Mouse (Mus musculus): ENCODE measurements around the gene Cd99l2.
A peak's percentile ranks its signal among the peaks of the same experiment; 100 is the strongest.

Cd99l2 gene

GRCm38 (mm10) chrX:71468639-71469295, 23.9 kb downstream of the Cd99l2 start:
- no peak for DNase-seq (ENCODE audit: low read depth, low spot score)

- DNase-seq (ENCODE audit: low read depth, low spot score), result no peak
Measured at GRCm38 (mm10) chrX:71467491-71467890, 25.2 kb downstream of the Cd99l2 start.

DNA sequence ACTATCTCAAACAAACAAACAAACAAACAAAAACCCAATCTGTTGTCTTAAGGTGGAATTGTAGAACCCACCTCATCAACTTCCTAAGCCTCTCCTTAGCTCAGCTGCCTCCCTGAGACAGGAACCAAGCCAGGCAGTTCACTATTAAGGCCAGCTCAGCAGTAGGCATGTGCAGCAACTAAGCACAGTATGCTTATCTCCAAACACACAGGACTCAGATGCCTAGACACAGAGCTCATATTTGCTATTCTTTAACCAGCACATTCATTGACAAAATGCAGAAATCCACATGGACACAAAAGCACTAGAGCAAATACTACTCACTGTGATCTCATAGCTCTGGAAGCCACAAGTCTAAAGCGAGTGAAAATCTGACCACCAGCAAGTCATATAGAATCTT, 27.2 kb downstream of the Cd99l2 start:
- no peak for DNase-seq (ENCODE audit: low read depth, low spot score)

GRCm38 (mm10) chrX:71464138-71464826, 28.4 kb downstream of the Cd99l2 start:
- DNase-seq (ENCODE audit: low read depth, low spot score), result no peak

DNA sequence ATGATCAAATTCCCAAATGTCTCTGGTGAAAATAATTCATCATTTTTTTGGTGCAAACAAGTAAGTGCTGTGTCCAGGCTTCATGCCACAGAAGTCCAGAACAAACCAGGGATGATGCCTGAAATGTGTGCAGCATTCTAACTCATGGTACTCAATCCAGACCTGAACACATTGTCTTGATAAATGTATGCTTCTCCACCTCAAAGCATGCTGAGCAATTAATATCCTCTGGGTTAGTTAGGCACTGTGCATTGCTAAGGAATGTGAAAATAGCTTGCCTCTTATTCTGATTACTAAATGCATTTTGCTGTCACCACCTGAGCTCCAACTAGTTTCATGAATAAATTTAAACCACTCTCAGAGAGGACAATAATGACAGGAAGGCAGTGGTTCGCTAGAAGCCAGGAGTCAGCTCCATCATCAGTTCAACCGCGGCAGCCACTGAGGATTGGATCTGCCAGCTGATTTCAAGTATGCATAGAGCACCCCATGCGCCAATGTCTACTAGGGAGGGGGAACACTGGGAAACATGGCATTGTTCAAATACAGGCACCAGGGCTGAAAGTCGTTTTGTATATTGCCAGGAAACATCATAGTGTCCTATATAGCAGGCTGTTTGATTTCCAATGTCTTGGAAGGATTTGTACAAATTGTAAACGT, 36.4 kb downstream of the Cd99l2 start:
- no peak for DNase-seq (ENCODE audit: low read depth, low spot score)

DNA sequence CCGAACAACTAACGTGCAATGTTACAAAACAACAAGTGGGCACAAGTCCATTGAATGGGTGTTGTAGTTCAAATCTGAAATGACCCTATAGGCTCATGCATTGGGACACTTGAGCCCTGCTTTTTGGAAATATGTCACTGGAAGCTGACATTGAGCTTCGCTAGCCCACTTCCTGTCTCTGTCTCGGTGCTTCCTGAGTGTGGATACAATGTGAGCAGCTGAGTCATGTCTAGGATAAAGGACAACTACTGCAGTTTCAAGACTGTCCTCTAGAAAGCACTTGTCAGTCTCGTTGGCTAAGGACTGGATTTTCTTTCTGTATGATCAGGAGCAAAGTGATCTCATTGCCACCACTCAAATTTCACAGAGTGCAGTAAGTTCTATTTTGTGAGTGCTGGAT, 49.7 kb downstream of the Cd99l2 start:
- DNase-seq (ENCODE audit: low read depth, low spot score), result no peak

GRCm38 (mm10) chrX:71439473-71439872, 53.2 kb downstream of the Cd99l2 start:
- DNase-seq (ENCODE audit: low read depth, low spot score), result no peak

DNA sequence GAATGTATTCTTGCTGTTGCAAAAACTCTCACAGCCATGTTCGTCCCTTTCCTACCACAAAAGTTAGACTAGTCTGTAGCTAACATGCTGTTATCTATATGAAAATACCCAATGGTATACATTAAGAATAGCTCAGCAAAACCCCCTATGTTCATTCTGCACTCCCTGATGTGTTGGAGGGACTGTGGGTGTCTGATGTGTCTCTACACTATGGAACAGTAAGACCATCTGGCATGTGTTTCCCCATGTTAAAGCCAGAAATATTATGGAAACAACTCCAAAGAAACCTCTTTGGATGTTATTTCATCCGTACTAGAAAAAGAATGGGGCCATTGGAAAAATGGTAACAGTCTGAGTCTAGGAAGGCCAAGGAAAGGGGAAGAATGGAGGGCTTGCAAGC, 57.1 kb downstream of the Cd99l2 start:
- DNase-seq (ENCODE audit: low read depth, low spot score), result no peak

- peak; percentile 5 for DNase-seq (ENCODE audit: low read depth, low spot score)
Measured at GRCm38 (mm10) chrX:71434860-71435259, 57.8 kb downstream of the Cd99l2 start.

DNA sequence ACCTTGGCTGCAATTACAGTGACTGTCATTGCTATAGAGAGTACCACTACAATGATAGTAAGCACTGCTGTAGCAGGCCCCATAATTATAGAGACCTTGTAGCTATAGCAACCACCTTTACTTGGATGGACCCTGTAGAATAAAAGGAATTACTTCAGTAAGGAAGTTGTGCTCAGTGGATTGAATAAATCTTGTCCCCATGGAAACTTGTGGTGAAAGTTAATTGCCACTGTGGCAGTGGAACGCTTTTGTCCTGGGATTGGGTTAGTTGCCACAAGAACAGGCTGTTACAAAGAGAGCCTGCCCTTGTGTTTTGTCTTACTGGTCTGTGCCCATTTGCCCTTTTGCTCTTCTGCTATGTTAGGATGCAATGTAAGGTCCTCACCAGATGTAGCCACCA, 58.2 kb downstream of the Cd99l2 start:
- no peak for DNase-seq (ENCODE audit: low read depth, low spot score)

- no peak for DNase-seq (ENCODE audit: low read depth, low spot score)
Measured at GRCm38 (mm10) chrX:71430900-71431299, 61.7 kb downstream of the Cd99l2 start.

DNA sequence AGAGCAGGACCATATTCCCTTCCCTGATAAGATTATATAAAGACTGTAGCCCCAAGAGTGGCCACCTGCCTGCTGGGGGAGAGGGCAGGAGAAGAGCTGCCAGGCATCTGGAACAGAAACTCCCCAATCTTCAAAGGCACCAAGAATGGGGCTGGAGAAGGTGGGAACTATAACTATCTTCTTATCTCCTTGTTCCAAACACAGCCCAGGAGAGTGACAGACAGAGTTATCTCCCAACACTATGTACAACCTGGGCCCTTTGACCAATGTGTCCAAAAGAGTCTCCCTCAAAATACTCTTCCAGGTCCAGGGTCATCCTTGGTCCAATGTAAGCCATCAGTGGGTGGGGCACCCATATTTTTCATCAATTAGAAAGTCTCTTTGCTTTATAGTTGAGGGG, 65.2 kb downstream of the Cd99l2 start:
- no peak for DNase-seq (ENCODE audit: low read depth, low spot score)

GRCm38 (mm10) chrX:71425746-71426519, 66.7 kb downstream of the Cd99l2 start:
- peak; percentile 55 for DNase-seq (ENCODE audit: low read depth, low spot score)

DNA sequence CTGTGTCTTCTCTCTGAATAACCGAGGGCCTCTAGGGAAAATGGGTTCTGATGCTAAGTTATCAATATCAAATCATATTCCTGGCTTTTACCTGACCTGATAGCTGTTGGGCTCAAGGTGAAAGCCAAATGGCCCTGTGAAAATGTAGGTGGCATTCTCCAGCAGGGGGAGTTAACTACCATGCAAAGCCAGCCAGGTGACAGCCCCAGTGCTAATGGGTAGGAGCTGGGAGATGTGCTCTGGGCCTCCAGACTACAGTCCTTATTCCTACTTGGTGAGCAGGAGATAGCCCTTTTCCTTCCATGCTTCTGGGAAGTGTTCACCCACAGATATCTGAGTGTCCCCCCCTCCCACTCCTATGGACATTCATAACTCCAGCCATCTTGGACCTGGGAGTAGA, 67.8 kb downstream of the Cd99l2 start:
- DNase-seq (ENCODE audit: low read depth, low spot score), result peak; percentile 7

DNA sequence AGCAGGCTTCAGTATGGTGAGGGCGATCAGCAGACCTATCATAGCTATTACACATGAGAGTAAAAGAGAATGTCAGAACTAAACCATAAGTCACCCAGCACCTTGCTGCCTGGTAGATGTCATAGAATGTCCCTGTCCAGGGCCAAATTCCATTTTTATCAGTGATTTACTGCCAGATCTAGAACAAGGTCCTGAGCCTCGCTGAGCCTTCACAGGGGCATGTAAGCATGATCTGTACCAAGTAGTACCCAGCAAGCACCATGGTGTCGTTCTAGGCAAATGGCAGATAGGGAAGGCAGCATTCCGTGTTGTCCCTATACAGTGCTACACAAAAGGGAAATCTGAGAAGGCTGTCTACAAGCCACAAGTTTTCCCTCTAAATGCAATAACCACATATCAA, 79.0 kb downstream of the Cd99l2 start:
- DNase-seq (ENCODE audit: low read depth, low spot score), result no peak

- no peak for DNase-seq (ENCODE audit: low read depth, low spot score)
Measured at GRCm38 (mm10) chrX:71412776-71413175, 79.9 kb downstream of the Cd99l2 start.

DNA sequence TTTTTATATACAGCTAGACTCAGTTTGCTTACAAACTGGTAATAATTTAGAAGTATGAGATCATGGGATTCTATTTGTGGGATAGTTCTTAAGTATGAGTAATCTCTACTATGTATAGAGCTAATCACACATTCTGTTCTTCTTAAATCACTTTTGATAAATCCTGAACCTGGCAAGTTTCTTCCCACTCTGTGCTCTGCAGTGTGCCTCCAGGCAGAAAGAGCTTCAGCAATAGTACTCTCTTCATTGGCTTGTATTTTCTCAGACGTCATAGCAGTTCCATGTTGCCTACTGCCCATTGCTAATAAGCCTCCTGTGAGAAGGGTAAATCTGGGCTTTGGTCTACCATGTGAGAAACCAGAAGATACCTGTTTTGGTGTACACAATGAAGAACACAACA, 84.3 kb downstream of the Cd99l2 start:
- DNase-seq (ENCODE audit: low read depth, low spot score), result no peak

- peak; percentile 65 for DNase-seq (ENCODE audit: low read depth, low spot score)
Measured at GRCm38 (mm10) chrX:71406290-71406689, 86.4 kb downstream of the Cd99l2 start.

GRCm38 (mm10) chrX:71396326-71396725, 96.3 kb downstream of the Cd99l2 start:
- DNase-seq (ENCODE audit: low read depth, low spot score), result no peak

- peak; percentile 40 for DNase-seq (ENCODE audit: low read depth, low spot score)
Measured at GRCm38 (mm10) chrX:71381571-71381970, 111.1 kb downstream of the Cd99l2 start.

DNA sequence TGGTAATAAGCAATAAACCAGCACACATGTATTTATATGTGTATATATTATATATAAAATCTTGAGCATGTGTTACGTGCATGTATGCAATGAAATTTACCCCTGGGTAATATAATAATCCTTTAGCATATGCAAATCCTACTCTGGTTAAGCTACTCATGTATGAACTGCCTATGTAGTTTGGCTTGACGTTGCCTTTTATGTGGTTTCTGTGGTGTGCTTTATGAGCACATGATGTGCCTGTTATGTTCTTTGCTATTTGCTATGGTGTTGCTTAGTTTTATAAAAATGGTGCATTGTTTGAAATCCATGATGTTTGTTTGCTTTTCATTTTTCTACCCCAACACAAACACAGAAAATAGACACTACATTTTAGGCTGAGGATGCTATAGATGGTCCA, 114.2 kb downstream of the Cd99l2 start:
- DNase-seq (ENCODE audit: low read depth, low spot score), result no peak

DNA sequence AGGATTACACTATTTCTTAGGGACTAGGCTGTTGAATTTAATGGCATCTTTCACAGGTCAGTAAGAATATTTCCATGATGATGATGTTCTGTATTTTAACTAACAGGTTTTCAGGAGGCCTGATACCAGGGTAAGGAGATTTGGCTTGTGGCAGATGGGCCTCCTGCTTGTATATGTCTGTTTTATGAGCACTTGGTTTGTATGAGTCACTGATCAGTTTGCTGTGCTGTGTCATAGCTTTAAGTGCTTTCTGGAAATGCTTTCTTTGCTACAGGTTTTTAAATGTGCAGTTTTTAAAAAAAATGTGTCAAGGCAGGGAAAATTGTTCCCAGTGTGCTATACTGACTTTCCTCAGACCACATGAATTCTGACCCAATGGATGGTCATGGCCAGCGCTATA, 115.9 kb downstream of the Cd99l2 start:
- DNase-seq (ENCODE audit: low read depth, low spot score), result no peak
